Mouse (Mus musculus) urinary bladder, postnatal 0 days (tissue): Measurements from ENCODE around the gene Gm5662. TPM values are rescaled to one million over a fixed set of nuclear protein-coding genes. Genes with fewer than 3 reads are reported as not detected.

Experiments
- polyA plus RNA-seq: library from polyadenylated mRNA; unstranded; fragments of >200 nt; fragmentation: Nextera tagmentation; extraction: Ambion mirVana; gene quantifications from 2 replicates; pipeline ENCODE4 v1.2.1, GENCODE M21; 2015

The Gm5662 gene
- not detected in 2 replicates for polyA plus RNA-seq

GRCm38 (mm10) chr12:88274400-88274799 lies at the start of gene Gm5662:
Gene Gm5662 (minus strand): TSS chr12:88274500.

GRCm38 (mm10) chr12:88323926-88324325 lies 49.6 kb upstream of the Gm5662 start, which contains the start of gene Gm5039:
Gene Gm5039 (minus strand): TSS chr12:88324026.

GRCm38 (mm10) chr12:88250000-88250399 lies 24.3 kb downstream of the Gm5662 start, which contains the start of gene Gm8332:
Gene Gm8332 (minus strand): TSS chr12:88250100.

Other genes starting within 250 kb of the Gm5662 start
- not detected in 2 replicates for gene Gm2056, start 247.5 kb downstream of the Gm5662 start, polyA plus RNA-seq
- gene Gm16368, start 190.8 kb downstream of the Gm5662 start, polyA plus RNA-seq, result not detected in 2 replicates
- not detected in 2 replicates for gene Gm10436, start 92.4 kb downstream of the Gm5662 start, polyA plus RNA-seq
- gene Gm8332, start 24.4 kb downstream of the Gm5662 start, polyA plus RNA-seq, result not detected in 2 replicates
- gene Gm5039, start 49.5 kb upstream of the Gm5662 start, polyA plus RNA-seq, result not detected in 2 replicates
- gene Adck1, start 86.1 kb upstream of the Gm5662 start, polyA plus RNA-seq, result 10.5 and 10.6 TPM in 2 replicates